Mouse (Mus musculus): ENCODE results near the gene Aldh1a2.

Aldh1a2 gene

DNA sequence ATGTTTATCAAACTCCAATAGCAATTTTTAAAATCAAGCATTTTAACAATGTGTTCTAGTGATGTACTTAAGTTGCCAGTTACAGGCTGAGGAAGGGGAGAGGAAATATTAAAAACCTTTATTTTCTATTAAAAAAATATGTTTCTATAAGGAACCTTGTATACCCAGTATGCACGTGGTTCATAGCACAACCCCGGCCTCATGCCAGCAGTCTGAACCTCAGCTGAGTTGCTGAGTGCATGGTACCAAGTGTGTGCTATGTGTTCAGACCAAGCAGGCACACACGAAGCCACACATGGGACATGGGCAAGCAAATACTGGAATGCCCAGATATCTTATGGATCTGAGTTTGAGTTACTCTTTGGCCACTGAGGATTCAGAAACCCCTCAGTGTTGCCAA lies 74.2 kb downstream of the Aldh1a2 start:
- CTCF ChIA-PET = no interaction called here

DNA sequence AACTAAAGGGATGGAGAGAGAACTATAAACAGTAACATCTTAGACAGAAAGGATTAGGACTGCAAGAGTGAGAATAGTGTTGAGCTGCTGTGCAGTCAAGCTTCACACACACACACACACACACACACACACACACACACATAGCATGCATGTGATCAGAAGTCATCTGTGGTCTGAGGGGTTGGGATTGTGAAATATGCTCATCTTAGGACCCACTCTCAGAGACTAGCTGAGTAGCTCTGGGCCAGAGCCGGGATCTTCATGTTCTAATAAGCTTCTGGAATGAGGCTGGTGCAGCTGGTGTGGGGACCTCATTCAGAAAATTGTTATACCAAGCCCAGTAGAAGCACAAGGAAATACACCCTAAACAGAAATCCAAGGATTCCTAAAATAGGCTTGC lies 75.1 kb downstream of the Aldh1a2 start:
- CTCF ChIA-PET = no interaction called here

DNA sequence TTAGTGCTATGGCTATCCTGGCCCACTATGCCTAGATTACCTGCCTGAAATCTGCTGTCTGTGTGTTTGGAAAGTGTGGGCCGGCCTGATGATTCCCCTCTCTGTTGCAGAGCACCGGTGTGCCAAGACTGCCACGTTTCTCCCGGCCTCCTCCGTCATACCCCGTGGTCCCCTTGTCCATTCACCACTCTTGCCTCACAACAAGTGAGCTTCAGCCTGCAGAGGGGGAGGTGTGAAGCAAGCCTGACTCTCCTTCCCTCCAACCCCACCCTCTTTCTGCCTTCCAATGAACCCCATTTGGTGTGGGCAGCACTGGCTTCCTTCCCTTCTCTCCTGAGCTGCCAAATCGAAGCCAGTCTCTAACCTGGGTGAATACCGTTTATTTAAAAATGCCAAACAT lies 79.9 kb downstream of the Aldh1a2 start:
- CTCF ChIA-PET = no interaction called here

DNA sequence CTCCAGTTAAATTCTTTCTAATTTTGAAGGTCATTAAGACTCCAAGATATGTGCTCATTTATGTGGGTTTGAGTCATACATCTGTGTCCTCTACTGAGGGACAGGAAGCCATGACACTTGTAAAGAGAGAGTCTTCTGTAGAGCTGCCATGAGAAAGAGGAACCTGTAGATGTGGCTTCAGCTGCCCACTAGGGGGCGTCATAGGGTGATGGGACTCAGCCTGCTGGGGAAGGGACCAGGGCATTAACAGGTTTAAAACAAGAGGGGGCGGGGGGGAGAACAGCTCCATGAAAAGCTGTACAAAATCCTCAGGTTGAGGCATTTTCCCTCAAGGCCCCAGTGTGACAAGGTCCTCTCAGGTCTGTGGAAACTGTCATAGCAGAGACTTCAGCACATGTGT lies 88.0 kb downstream of the Aldh1a2 start:
- CTCF ChIA-PET = interaction anchor here (0.7 kb wide), 1 partner anchor 92 kb away, joined by 6 read pairs; no protein-coding TSS in a partner anchor

DNA sequence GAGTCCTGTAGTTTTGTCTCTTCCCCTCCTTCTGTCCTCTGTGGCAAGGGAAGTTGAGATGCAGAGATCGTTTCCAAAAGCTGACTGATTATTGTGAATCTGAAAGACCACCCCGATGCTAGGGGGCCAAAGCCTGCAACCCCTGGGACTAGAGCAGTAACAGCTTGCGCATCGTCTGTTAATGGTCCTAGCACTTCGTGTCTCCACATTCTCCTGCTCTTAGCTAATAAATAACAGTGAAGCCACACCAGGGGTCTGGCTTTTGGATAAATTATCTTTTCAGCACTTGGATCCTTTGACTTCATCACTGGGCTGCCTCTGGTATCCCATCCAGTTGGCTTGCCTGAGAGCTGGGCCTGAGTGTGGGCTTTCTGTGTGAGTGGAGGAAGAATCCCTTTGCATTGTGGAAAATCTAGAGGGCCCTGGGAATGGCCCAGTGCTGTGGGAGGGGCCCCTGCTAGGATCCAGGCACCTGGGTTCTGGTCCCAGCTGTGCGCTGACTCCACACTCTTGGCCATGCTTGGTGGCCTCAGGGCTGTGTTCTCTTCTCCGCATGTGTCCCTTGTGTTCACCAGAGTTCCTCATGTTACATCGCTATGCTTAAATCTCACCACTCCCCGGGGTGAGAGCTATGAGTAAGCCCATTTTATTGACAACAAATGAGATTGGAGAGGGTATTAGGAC lies 91.7 kb downstream of the Aldh1a2 start:
- CTCF ChIA-PET = no interaction called here

DNA sequence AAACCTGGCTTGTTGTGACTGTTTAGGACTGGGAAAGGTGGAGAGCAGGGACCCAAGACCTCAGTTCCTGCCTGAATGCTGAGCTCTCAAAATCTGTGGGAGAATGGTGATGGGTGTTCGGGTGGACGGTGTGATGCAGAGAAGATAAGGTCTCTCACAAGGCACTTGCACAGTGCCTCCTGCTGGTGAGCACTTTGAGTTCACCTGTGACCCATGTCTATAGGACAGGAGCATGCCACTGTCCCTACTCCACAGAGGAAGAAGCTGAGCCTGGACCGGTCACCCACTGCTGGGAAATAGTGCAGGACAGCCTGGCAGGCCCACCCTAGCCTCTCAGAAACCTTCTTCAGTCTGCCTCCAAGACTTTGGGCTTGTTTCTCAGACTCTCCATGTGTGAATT lies 100.4 kb downstream of the Aldh1a2 start:
- CTCF ChIA-PET = no interaction called here

DNA sequence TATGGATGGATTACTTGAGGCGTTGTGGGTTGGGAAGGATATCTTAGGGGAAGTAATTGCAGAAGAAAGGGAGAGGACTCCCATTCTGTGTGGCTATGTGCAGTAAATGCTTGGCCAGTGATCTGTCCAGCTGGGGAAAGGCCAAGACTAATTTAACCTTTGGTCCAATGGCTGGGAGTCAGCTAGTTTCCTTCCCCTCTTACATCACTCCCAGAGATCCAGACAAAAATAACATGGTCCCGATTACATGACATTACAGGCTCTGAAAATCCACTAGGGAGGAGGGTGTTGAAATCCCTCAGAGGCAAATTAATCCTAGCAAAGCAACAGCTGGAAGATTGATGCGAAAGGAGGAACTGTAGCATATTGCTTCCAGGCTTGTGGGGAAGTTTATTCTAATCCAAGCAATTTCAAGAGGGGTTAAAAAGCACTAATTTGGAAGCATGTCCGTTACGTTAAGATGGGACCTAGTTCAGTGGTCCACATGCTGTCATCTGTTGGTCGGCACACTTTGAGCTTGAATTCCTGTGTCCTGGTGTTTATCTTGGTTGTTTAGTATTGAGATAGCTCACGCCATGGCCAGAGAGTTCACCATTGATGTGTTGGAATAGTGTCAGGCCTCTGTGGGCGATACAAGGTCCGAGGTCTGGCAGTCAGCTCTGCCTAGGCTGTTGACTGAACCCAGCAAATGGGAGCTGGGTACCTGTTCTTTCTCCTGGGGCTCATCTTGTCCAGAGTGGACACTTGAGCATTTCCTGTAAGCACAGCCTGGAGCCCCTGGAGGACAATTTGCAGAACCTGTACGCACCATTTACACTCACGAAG lies 101.7 kb downstream of the Aldh1a2 start:
- CTCF ChIA-PET = no interaction called here

DNA sequence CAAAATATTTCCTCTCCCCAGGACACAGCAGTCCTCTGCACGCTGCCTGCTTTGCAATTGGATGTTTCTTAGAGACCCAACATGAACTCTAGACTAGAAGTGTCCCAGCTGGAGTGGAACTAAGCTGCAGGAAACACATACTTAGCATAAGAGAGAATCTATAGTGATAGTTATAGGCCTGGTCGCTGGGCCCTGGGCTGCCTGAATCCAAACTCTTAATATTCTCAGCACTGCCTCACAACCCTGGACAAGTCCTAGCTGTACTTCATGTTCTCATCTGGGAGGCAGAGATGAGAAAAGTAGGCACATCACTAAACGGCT lies 102.3 kb downstream of the Aldh1a2 start:
- CTCF ChIA-PET = no interaction called here

DNA sequence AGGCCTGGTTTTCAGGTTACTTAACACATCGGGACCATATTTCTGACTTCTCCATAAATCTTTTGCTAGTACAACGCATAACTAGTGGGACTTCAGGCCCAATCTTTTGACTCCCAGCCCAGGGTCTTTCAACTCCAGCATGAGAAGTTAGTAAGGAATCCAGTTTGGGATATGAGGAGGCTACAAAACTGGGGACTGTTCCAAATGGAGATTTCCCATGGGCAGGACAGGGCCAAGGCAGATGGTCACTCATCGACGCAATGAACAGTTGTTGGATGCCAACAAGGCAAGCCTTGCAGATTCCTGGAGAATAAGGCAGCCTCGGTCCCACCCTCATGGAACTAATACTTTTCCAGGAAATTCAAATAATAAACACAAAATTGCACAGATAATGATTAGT lies 104.2 kb downstream of the Aldh1a2 start:
- CTCF ChIA-PET = no interaction called here

DNA sequence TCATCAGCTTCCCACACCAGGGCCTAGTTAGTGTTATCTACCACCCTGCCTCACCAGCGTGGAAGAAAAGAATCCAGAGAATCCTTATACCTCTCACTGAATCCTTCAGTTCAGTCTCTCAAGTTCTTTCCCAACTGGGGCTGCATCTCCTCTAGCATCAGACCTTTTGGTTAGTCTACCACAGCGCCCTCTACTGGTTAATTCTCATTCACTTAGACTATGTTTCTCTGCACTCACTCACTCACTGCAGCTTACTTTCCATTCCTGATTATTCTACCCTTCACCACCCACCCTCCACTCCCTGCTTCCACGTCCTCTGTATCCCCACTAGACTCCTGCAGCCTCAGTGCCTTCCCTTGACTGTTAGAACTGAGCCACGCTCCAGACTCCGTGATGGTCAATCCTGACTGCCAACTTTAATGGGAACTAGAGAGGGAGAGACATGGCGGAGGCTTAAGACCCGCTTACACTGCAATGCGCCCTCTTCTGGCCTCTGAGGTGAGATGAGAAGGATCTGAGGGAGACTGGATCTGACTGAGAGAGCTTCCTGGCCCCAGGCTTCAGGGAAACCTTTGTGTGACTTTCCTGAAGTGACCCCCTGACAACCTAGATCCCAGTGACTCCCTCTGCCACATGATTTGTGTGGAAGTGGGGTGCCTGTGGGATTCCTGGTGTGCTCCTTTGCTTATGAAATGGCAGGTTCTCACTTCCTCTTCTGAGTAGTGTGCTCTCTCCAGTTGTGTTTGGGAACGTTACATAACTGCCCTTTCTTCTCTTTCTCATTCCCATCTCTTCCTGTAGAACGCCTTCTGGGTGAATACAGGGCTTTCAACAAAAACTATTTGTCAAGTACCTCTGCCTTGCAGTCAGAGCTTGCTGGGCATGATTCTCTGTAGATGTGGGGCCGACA lies 104.9 kb downstream of the Aldh1a2 start:
- CTCF ChIA-PET = no interaction called here

DNA sequence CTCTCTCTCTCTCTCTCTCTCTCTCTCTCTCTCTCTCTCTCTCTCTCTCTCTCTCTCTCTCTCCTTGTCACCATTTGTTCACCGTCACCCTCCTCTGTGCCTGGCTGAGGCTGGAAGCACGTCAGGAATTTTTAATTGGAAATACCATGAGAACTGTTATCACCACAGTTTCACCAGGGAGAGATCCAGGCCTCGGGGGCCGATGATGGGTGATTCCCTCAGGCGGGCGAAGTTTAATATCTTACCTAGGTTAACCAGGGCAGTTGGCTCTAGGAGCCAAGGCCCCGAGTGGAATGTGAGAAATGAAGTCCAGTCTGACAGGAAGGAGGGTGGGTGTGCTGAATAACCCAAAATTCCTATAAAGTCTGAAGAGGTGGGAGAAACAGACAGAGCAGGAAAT lies 105.8 kb downstream of the Aldh1a2 start:
- CTCF ChIA-PET = no interaction called here

DNA sequence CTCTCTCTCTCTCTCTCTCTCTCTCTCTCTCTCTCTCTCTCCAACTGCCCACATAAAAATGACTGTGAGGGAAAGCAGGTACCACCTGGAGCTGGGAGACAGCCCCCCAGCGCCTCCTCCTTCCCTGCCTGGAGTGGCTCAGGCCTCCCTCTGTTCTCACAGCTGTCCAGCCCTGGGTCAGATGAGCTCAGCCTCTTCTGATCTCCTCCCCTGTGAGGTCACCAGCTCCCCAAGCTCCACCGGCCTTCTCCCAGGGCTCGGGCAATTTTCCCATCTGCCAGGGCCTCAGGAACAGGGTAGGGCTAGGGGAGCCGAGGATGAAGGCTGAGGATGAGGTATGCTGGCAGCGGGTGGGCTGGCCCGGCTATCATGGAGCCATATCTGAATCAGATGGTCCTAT lies 106.3 kb downstream of the Aldh1a2 start:
- CTCF ChIA-PET = no interaction called here

DNA sequence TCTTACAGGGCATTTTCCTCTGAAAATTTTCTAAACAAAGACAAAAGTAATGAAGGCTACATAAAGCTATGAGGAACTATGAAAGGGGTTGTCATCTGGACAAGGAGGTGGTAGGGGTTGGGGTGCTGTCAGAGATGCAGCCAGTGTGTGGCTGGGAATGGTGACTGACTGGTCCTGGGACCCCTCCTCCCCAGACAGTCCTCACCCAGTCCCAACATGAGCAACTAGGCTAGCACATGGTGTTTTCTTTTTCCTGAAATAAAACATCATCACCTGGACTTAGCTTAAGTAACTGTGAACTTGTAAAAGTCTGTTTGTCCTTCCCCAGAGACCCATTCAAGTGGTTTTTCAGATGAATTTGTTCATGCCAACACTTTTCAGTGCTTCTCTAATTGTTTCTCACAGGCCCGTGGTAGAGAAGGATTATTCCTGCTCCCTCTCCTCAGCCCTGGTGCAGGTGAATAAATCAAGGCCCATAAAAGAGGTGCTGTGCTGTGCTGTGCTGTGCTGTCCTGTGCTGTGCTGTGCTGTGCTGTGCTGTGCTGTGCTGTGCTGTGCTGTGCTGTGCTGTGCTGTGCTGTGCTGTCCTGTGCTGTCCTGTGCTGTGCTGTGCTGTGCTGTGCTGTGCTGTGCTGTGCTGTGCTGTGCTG lies 107.8 kb downstream of the Aldh1a2 start:
- CTCF ChIA-PET = no interaction called here

DNA sequence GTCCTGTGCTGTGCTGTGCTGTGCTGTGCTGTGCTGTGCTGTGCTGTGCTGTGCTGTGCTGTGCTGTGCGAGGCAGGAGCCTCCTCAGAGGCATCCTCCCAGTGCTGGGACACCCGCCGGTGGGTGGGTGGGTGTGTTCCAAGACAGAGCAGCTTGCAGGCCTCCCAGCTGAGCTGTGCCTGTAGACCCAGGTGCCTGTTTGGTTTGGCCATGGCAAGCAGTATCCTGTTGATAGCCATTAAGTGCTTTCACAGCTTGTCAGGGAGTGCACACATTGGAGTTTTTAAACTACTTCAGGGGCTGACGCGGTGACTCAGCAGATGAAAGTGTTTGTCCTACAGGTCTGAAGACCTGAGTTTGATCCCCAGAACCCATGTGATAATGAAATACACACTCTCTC lies 108.5 kb downstream of the Aldh1a2 start:
- CTCF ChIA-PET = no interaction called here

DNA sequence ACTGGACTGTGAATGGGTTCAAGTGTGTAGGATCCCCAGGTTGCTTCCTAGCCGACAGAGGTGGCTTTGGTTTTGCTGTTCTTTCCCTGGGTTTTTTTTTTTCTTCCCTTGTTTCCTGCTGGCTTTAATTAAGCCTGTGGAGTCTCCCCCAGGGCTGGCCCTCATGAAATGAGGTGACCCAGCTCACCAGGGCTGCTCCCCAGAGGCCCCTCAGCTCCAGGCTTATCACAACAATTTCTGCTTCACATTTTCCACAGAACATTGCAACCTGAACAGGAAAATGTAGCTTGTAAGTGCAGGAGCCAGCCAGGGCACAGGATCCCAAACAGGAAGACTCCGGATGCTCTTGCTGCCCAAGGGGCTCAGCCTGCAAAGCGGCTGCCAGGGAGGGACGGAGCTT lies 110.7 kb downstream of the Aldh1a2 start:
- CTCF ChIA-PET = interaction anchor here (0.6 kb wide), 1 partner anchor 308 kb away, joined by 4 read pairs; no protein-coding TSS in a partner anchor

DNA sequence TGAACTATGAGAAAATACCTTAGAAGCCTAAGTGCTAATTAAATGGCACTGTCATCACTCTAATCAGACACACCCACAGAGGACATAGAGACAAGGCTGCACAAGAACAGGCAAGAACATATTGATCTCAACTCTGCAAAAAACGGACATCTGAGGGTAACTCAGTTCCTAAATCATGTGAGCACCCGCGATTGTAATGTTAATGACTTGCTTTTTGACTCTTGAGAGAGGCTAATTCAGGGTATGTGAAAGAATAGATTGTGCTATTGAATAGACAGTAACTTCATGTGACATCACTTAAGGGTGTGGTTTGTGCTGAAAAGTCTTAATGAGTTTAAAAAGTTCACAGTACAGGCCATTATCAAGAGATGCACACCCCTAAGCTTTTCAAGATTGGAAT lies 116.1 kb downstream of the Aldh1a2 start:
- CTCF ChIA-PET = no interaction called here

DNA sequence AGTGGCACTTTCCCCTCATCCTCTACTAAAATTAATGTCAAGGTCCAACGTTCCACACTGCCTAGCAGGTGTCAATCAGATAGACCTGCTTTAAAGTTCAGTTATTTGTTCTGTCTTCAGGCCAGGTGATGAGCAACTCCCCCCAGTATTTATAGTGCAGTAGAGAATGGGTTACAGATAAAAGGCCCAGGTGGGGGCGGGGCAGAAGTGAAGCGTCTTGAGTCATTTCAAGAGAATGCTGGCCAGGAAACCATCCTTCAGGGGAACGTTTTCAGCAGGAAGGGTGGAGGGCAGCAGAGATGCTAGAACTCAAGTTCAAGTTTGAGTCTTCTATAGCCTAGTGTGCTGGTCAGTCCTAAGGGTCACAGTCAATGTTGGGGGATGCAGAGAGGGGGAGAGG lies 121.1 kb downstream of the Aldh1a2 start:
- CTCF ChIA-PET = no interaction called here

DNA sequence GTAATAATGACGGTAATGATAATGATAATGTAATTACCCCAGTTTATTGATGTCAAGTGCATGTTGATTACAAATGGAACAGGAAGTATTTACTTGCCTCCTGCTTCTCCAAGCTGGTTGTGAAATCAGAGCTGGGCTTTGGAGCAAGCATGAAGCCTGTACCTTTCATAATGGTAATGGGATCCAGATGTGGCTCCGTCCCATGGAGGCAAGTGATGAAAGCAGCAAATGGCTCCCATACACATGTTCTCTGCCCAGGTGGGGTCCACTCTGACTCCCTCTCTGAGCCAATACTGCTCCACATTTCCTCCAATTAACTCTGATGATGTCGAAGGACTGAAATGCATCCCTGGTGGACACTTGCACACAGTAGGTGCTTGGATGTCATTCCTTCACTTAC lies 121.8 kb downstream of the Aldh1a2 start:
- CTCF ChIA-PET = no interaction called here

DNA sequence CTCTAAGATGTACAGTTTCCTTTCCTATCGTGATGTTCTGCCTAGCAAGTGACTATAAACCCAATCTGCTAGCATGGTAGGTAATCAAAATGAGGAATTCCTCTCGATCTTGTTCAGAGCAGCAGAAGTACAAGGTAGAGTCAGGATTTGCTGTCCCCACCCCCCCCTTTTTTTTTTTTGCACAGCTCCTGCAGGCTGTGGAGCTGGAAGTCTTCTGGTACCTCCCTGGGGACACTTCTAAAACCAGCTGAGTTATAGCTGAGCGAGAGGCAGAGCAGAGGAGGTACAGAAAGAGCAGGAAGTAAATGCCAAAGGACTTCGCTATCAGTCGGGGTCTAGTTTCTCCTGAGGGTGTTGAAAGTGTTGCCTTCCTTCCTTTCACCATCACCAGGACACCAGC lies 124.5 kb downstream of the Aldh1a2 start:
- CTCF ChIA-PET = no interaction called here
